Mouse (Mus musculus): ENCODE data around the gene Bnip3. TPM values are rescaled to one million over a fixed set of nuclear protein-coding genes. Genes with fewer than 3 reads are reported as not detected.

Gene Bnip3
- polyA plus RNA-seq, 1 experiment from 2014 or later, result 179 TPM

GRCm38 (mm10) chr7:138845111-138845510, 64.2 kb downstream of the Bnip3 start:
- H3K4me2 ChIP-seq (ENCODE audit: low read length), result peak overlapping the region; percentile 82
- no peaks in the 10 kb centered on the region for H3K27me3 ChIP-seq (replicated peaks; ENCODE audit: control insufficient read depth, insufficient read depth, low read length)
- DNase-seq (ENCODE audit: low spot score) (no peak), ATAC-seq (replicated peaks; ENCODE audit: low FRiP score, low TSS enrichment, low read depth) (no peak)
- peak overlapping the region; percentile 98 for H3K4me3 ChIP-seq (ENCODE audit: low read depth, low read length)
- no peaks in the 10 kb centered on the region for H3K9me3 ChIP-seq (ENCODE audit: control insufficient read depth, low read length)
- H3K9ac ChIP-seq (ENCODE audit: low read length), result 0 out of 2 replicates have a peak overlapping the region, but pooled peaks have one; percentile 91
- H3K27ac ChIP-seq (ENCODE audit: low read depth), result no peak overlapping the region
- peaks cover 17% of the 10 kb centered on the region for H3K4me1 ChIP-seq (replicated peaks; ENCODE audit: control insufficient read depth, insufficient read depth, low read length)
- peaks cover 5% of the 10 kb centered on the region; the same call in 1 of the 2 replicates for H3K36me3 ChIP-seq (ENCODE audit: control insufficient read depth, insufficient read depth, low read length)
- 37% methylated on average over 8 of the region's 8 CpGs for WGBS

- Histone ChIP-seq H3K4me2 (ENCODE audit: low read length) (no peak overlapping the region), H3K4me3 (ENCODE audit: low read depth, low read length) (no peak overlapping the region), H3K9me3 (ENCODE audit: control insufficient read depth, low read length) (no peaks in the 10 kb centered on the region), H3K4me1 (replicated peaks; ENCODE audit: control insufficient read depth, insufficient read depth, low read length) (peaks cover 17% of the 10 kb centered on the region), H3K9ac (ENCODE audit: low read length) (0 out of 2 replicates have a peak overlapping the region, but pooled peaks have one; percentile 7), H3K36me3 (ENCODE audit: control insufficient read depth, insufficient read depth, low read length) (0 out of 2 replicates have a peak, but pooled peaks cover 4% of the 10 kb centered on the region), H3K27me3 (replicated peaks; ENCODE audit: control insufficient read depth, insufficient read depth, low read length) (no peaks in the 10 kb centered on the region), H3K27ac (ENCODE audit: low read depth) (no peak overlapping the region)
- ATAC-seq (replicated peaks; ENCODE audit: low FRiP score, low TSS enrichment, low read depth), result no peak
- DNase-seq (ENCODE audit: low spot score), result no peak
- WGBS, result 92% methylated on average over 4 of the region's 4 CpGs
These were observed 65.9 kb downstream of the Bnip3 start for GRCm38 (mm10) chr7:138843421-138843820.

DNA sequence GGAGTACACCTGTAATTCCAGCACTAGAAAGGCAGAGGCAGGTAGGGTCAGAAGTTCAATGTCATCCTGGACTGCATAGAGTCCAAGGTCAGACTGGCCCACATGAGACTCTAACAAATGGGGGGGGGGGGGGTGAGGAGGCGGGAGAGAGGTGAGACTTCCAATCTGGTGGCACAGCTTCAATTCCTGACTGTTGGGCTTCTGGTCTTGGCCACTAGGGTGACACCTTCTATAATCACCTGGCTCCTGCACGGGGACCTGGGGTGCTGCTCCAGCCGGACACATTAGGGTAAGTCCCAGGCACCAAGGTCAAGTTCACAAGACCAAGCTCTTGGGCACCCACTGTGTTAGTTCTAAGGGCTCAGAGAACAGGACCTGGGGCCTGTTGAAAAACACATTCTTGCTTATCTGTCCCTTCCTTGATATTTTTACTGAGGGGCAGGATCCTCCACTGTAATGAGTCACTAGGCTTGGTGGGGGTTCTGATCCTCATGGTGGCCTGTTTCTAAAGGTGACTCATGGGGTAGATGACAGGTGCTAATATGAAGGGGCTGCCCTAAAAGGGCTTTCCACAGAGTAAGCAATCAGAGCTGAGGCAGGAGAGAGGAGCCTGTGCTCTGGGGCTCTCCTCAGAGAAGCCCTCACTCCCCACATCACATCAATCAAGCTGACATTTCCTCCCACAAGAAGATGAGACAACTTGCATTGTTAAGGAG, 67.7 kb downstream of the Bnip3 start:
- no peak for ATAC-seq (replicated peaks; ENCODE audit: low FRiP score, low TSS enrichment, low read depth)
- WGBS, result 60% methylated on average over 3 of the region's 3 CpGs
- no peaks in the 10 kb centered on the region for H3K9me3 ChIP-seq (ENCODE audit: control insufficient read depth, low read length)
- no peaks in the 10 kb centered on the region for H3K27me3 ChIP-seq (replicated peaks; ENCODE audit: control insufficient read depth, insufficient read depth, low read length)
- H3K27ac ChIP-seq (ENCODE audit: low read depth), result no peak overlapping the region
- H3K36me3 ChIP-seq (ENCODE audit: control insufficient read depth, insufficient read depth, low read length), result peaks cover 6% of the 10 kb centered on the region
- H3K4me2 ChIP-seq (ENCODE audit: low read length), result no peak overlapping the region
- H3K4me1 ChIP-seq (replicated peaks; ENCODE audit: control insufficient read depth, insufficient read depth, low read length), result peaks cover 11% of the 10 kb centered on the region
- H3K9ac ChIP-seq (ENCODE audit: low read length), result no peak overlapping the region
- no peak for DNase-seq (ENCODE audit: low spot score)
- no peak overlapping the region for H3K4me3 ChIP-seq (ENCODE audit: low read depth, low read length)

Other genes with a start within 250 kb of the Bnip3 start
- 36.5 and 41.9 TPM in 2 replicates for gene Ppp2r2d, start 63.4 kb downstream of the Bnip3 start, polyA plus RNA-seq (2014; fragmentation: Nextera tagmentation; extraction: Ambion mirVana)
- 15.9 and 16.0 TPM in 2 replicates for gene Mapk1ip1, start 63.2 kb downstream of the Bnip3 start, polyA plus RNA-seq (2014; fragmentation: Nextera tagmentation; extraction: Ambion mirVana)
- gene Jakmip3, start 31.2 kb upstream of the Bnip3 start, polyA plus RNA-seq (2014; fragmentation: Nextera tagmentation; extraction: Ambion mirVana), result 0.46 and 0.47 TPM in 2 replicates
- 28.5 and 30.0 TPM in 2 replicates for gene Dpysl4, start 176.5 kb upstream of the Bnip3 start, polyA plus RNA-seq (2014; fragmentation: Nextera tagmentation; extraction: Ambion mirVana)

Data from intestine, embryonic 14.5 days (tissue).